Comparison of ENCODE assay signal across 29 mouse cellular contexts in genomic region chr11:71729287-71729686, GRCm38 (mm10). TPM values are rescaled to one million over a fixed set of nuclear protein-coding genes. Genes with fewer than 3 reads are reported as not detected.
A peak's percentile ranks its signal among the peaks of the same experiment; 100 is the strongest.
DNase-seq lines count a peak whose midpoint lies in the region; ATAC-seq and TF ChIP-seq lines count a peak whose summit lies in the region.
"Had no signal": no experiment of that assay in that cellular context is flagged by ENCODE, and none has a peak within 500 bp of the region (broad histone marks: within the 10 kb centered on the region; RNA-seq: fewer than 3 reads in every experiment).

No protein-coding gene starts in this region.

- TF ChIP-seq POLR2A in brain, embryonic 14.5 days (IDR thresholded peaks at IDR 0.05; ENCODE audit: borderline replicate concordance, extremely low read depth, insufficient read depth, insufficient read length, poor library complexity, severe bottlenecking): no peak

- 49% methylated on average over 3 of the region's 3 CpGs for WGBS in midbrain, embryonic 11.5 days
- WGBS in midbrain, embryonic 16.5 days: 24% methylated on average over 3 of the region's 3 CpGs
- 30% methylated on average over 3 of the region's 3 CpGs for WGBS in midbrain, embryonic 14.5 days
- 72% methylated on average over 3 of the region's 3 CpGs for WGBS in liver, embryonic 11.5 days

- ATAC-seq in midbrain, embryonic 11.5 days (ENCODE audit: low FRiP score): no peak
- ATAC-seq in midbrain, embryonic 16.5 days: no peak
- ATAC-seq in midbrain, embryonic 14.5 days (ENCODE audit: low FRiP score, low TSS enrichment): peak; percentile 24; the same call in 1 of the 2 replicates
- ATAC-seq in liver, embryonic 11.5 days (replicated peaks; ENCODE audit: low FRiP score): no peak
- ATAC-seq: CD4-positive, CD25-positive, alpha-beta regulatory T cell, adult 4 months; forebrain, embryonic 13.5 days had no signal

- H3K9me3 ChIP-seq in midbrain, embryonic 11.5 days (ENCODE audit: control insufficient read depth, low read length): no peaks in the 10 kb centered on the region
- no peaks in the 10 kb centered on the region for H3K9me3 ChIP-seq in midbrain, embryonic 16.5 days (replicated peaks; ENCODE audit: control insufficient read depth, low read length, poor library complexity, severe bottlenecking)
- no peaks in the 10 kb centered on the region for H3K9me3 ChIP-seq in midbrain, embryonic 14.5 days (ENCODE audit: control insufficient read depth, low read length)
- H3K9me3 ChIP-seq in liver, embryonic 11.5 days (ENCODE audit: control insufficient read depth, low read length): no peaks in the 10 kb centered on the region
- H3K9me3 ChIP-seq: embryonic facial prominence, embryonic 10.5 days; embryonic facial prominence, embryonic 13.5 days; forebrain, embryonic 13.5 days; heart, embryonic 10.5 days; heart, embryonic 13.5 days; hindbrain, embryonic 12.5 days; hindbrain, embryonic 15.5 days had no signal

- intact Hi-C loops in heart, postnatal 14 days (cut with DNase I): no loop called here

- DNase-seq in midbrain, embryonic 11.5 days (ENCODE audit: low spot score, missing footprints): peak; percentile 28
- peak; percentile 75 for DNase-seq in brain, embryonic 14.5 days (ENCODE audit: low read depth)
- peak; percentile 52 for DNase-seq in midbrain, embryonic 14.5 days
- no peak for DNase-seq in liver, embryonic 11.5 days (ENCODE audit: low spot score)
- no peak for DNase-seq in heart, postnatal 14 days
- DNase-seq: adrenal gland, adult 2 months; adrenal gland, postnatal 14 days; cerebellum, adult 11-12 months; cerebellum, adult 8-10 months; cerebellum, postnatal 10 days; cerebellum, postnatal 36 days; embryo, embryonic 11 days; gastrocnemius, postnatal 10 days; gastrocnemius, postnatal 36 days; heart, adult 2 months had no signal

- no peak overlapping the region for H3K4me3 ChIP-seq in midbrain, embryonic 11.5 days (ENCODE audit: low read depth, low read length)
- no peak overlapping the region for H3K4me3 ChIP-seq in midbrain, embryonic 16.5 days (ENCODE audit: low read depth, low read length)
- no peak overlapping the region for H3K4me3 ChIP-seq in midbrain, embryonic 14.5 days (replicated peaks; ENCODE audit: low read depth, low read length)
- no peak overlapping the region for H3K4me3 ChIP-seq in liver, embryonic 11.5 days (ENCODE audit: low read depth, low read length)
- H3K4me3 ChIP-seq: embryonic facial prominence, embryonic 10.5 days; embryonic facial prominence, embryonic 13.5 days; erythroblast, embryonic 14.5 days; forebrain, embryonic 13.5 days; heart, adult 2 months; heart, embryonic 10.5 days; heart, embryonic 13.5 days; hindbrain, embryonic 12.5 days; hindbrain, embryonic 15.5 days had no signal

- no peaks in the 10 kb centered on the region for H3K27me3 ChIP-seq in midbrain, embryonic 11.5 days (ENCODE audit: control insufficient read depth, insufficient read depth, low read length)
- no peaks in the 10 kb centered on the region for H3K27me3 ChIP-seq in midbrain, embryonic 16.5 days (ENCODE audit: control insufficient read depth, insufficient read depth, low read depth, low read length)
- no peaks in the 10 kb centered on the region for H3K27me3 ChIP-seq in midbrain, embryonic 14.5 days (ENCODE audit: control insufficient read depth, insufficient read depth, low read length)
- no peaks in the 10 kb centered on the region for H3K27me3 ChIP-seq in liver, embryonic 11.5 days (replicated peaks; ENCODE audit: control insufficient read depth, insufficient read depth, low read length)
- H3K27me3 ChIP-seq: embryonic facial prominence, embryonic 13.5 days; forebrain, embryonic 13.5 days; heart, embryonic 13.5 days; hindbrain, embryonic 12.5 days; hindbrain, embryonic 15.5 days had no signal

- no peaks in the 10 kb centered on the region for H3K36me3 ChIP-seq in midbrain, embryonic 11.5 days (ENCODE audit: control insufficient read depth, insufficient read depth, low read length)
- H3K36me3 ChIP-seq in midbrain, embryonic 16.5 days (ENCODE audit: control insufficient read depth, insufficient read depth, low read length): no peaks in the 10 kb centered on the region
- no peaks in the 10 kb centered on the region for H3K36me3 ChIP-seq in midbrain, embryonic 14.5 days (ENCODE audit: control insufficient read depth, insufficient read depth, low read length)
- no peaks in the 10 kb centered on the region for H3K36me3 ChIP-seq in liver, embryonic 11.5 days (ENCODE audit: control insufficient read depth, insufficient read depth, low read length)
- H3K36me3 ChIP-seq: embryonic facial prominence, embryonic 10.5 days; embryonic facial prominence, embryonic 13.5 days; heart, embryonic 10.5 days; heart, embryonic 13.5 days; hindbrain, embryonic 12.5 days; hindbrain, embryonic 15.5 days had no signal

- no peak overlapping the region for H3K4me2 ChIP-seq in midbrain, embryonic 11.5 days
- no peak overlapping the region for H3K4me2 ChIP-seq in midbrain, embryonic 16.5 days (ENCODE audit: low read length)
- no peak overlapping the region for H3K4me2 ChIP-seq in midbrain, embryonic 14.5 days (ENCODE audit: low read length)
- H3K4me2 ChIP-seq in liver, embryonic 11.5 days: no peak overlapping the region
- H3K4me2 ChIP-seq: embryonic facial prominence, embryonic 13.5 days; forebrain, embryonic 13.5 days; heart, embryonic 13.5 days; hindbrain, embryonic 12.5 days; hindbrain, embryonic 15.5 days had no signal

- H3K9ac ChIP-seq in midbrain, embryonic 11.5 days (ENCODE audit: low read length): no peak overlapping the region
- H3K9ac ChIP-seq in midbrain, embryonic 16.5 days (ENCODE audit: low read depth, low read length): no peak overlapping the region
- no peak overlapping the region for H3K9ac ChIP-seq in midbrain, embryonic 14.5 days (replicated peaks; ENCODE audit: low read length)
- H3K9ac ChIP-seq in liver, embryonic 11.5 days (ENCODE audit: low read depth, low read length): no peak overlapping the region
- H3K9ac ChIP-seq: embryonic facial prominence, embryonic 13.5 days; forebrain, embryonic 13.5 days; heart, embryonic 13.5 days; hindbrain, embryonic 12.5 days; hindbrain, embryonic 15.5 days had no signal

- no peaks in the 10 kb centered on the region for H3K4me1 ChIP-seq in midbrain, embryonic 11.5 days (ENCODE audit: control insufficient read depth, insufficient read depth, low read length)
- H3K4me1 ChIP-seq in midbrain, embryonic 16.5 days (ENCODE audit: control insufficient read depth, insufficient read depth, low read length): peaks cover 5% of the 10 kb centered on the region; the same call in 1 of the 2 replicates
- H3K4me1 ChIP-seq in midbrain, embryonic 14.5 days (ENCODE audit: control insufficient read depth, insufficient read depth, low read length): no peaks in the 10 kb centered on the region
- H3K4me1 ChIP-seq in liver, embryonic 11.5 days (replicated peaks; ENCODE audit: control insufficient read depth, insufficient read depth, low read length): no peaks in the 10 kb centered on the region
- H3K4me1 ChIP-seq: heart, embryonic 10.5 days; heart, embryonic 13.5 days had no signal

- no peak overlapping the region for H3K27ac ChIP-seq in midbrain, embryonic 11.5 days (ENCODE audit: low read depth, low read length)
- H3K27ac ChIP-seq in midbrain, embryonic 16.5 days (ENCODE audit: low read length): no peak overlapping the region
- no peak overlapping the region for H3K27ac ChIP-seq in midbrain, embryonic 14.5 days (replicated peaks; ENCODE audit: low read depth, low read length)
- no peak overlapping the region for H3K27ac ChIP-seq in liver, embryonic 11.5 days (ENCODE audit: low read depth, low read length)
- H3K27ac ChIP-seq: embryonic facial prominence, embryonic 10.5 days; embryonic facial prominence, embryonic 13.5 days; forebrain, embryonic 13.5 days; heart, adult 2 months; heart, embryonic 10.5 days; heart, embryonic 13.5 days; hindbrain, embryonic 12.5 days; hindbrain, embryonic 15.5 days had no signal

- TF ChIP-seq CTCF in brain, embryonic 14.5 days (IDR thresholded peaks at IDR 0.05; ENCODE audit: borderline replicate concordance, extremely low read depth, insufficient read depth, insufficient read length): no peak

RNA-seq across cellular contexts. Expression of gene Wscd1, which starts 20.4 kb away (rescaled TPM):
- polyA plus RNA-seq in midbrain, embryonic 11.5 days (2014; fragmentation: Nextera tagmentation; extraction: Ambion mirVana): 44.1 and 54.4 TPM in 2 replicates
- polyA plus RNA-seq in midbrain, embryonic 16.5 days (2015; fragmentation: Nextera tagmentation; extraction: Ambion mirVana): 75.3 and 86.3 TPM in 2 replicates
- 41.3 and 62.4 TPM in 2 replicates for polyA plus RNA-seq in brain, embryonic 14.5 days (2012; rRNA removed)
- 62.7 and 67.1 TPM in 2 replicates for polyA plus RNA-seq in midbrain, embryonic 14.5 days (2014; fragmentation: Nextera tagmentation; extraction: Ambion mirVana)
- 0.97 and 1.2 TPM in 2 replicates for polyA plus RNA-seq in liver, embryonic 11.5 days (2014; fragmentation: Nextera tagmentation; extraction: Ambion mirVana)
- total RNA-seq in heart, postnatal 14 days (2021): 10 to 100 TPM; 10.4 to 10.9 TPM
- total RNA-seq: granulocyte monocyte progenitor cell, adult 5-6 weeks; hematopoietic stem cell, adult 5-6 weeks; MEL had no signal
- polyA plus RNA-seq: C2C12; CD4-positive, CD25-positive, alpha-beta regulatory T cell, adult 4 months had no signal

Comparison
In these comparisons a context has a peak if more than half of its experiments do, and no peak if none do; other contexts are left out.
1. DNase-seq: peak in midbrain, embryonic 11.5 days (single experiment), brain, embryonic 14.5 days (single experiment) and midbrain, embryonic 14.5 days (single experiment); none in liver, embryonic 11.5 days (single experiment) and heart, postnatal 14 days (0 of 2).
2. RNA of gene Wscd1, which starts 20.4 kb away (polyA plus RNA-seq): 75.3 to 86.3 TPM in midbrain, embryonic 16.5 days, 62.7 to 67.1 TPM in midbrain, embryonic 14.5 days, 41.3 to 62.4 TPM in brain, embryonic 14.5 days and 44.1 to 54.4 TPM in midbrain, embryonic 11.5 days; 0.97 to 1.2 TPM in liver, embryonic 11.5 days; every median in the first group is over 10 times any median in the second.